Mouse (Mus musculus): Measurements from ENCODE around the gene Asphd1. TPM values are rescaled to one million over a fixed set of nuclear protein-coding genes. Genes with fewer than 3 reads are reported as not detected.

Asphd1 gene
- total RNA-seq, 2 experiments from 2014 or later, result not detected

DNA sequence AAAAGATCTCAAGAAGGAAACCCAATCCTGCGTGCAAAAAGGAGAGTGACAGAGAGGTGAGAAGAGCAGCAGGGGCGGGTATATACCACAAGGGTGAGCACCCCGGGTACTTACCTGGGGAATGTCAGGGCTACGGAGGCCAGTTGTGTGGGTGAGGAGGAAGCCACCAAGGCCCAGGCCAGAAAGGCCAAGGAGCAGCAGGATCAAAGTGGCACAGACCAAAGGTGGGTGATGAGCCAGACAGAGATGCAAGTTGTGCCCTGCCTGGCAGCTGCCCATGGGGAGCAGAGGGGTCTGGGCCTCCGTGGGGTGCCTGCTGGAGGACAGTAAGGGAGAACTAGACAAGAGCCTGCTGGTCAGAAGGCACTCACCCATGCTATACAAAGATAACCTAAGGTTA lies 52.5 kb downstream of the Asphd1 start:
- DNase-seq, result peak in 1 of 2 experiments; percentile 29

Other genes starting within 250 kb of the Asphd1 start
- gene Coro1a, start 241.8 kb downstream of the Asphd1 start, total RNA-seq (2021), result 10 to 100 TPM in 1 of 2 experiments, 1 to 10 TPM in 1; 9.3 to 28.6 TPM
- gene Mapk3, start 190.0 kb downstream of the Asphd1 start, total RNA-seq (2021), result 10 to 100 TPM; 37.2 to 46.7 TPM
- gene Gdpd3, start 183.2 kb downstream of the Asphd1 start, total RNA-seq (2021), result 1 to 10 TPM in 1 of 2 experiments, under 1 TPM in 1; 0.27 to 1.6 TPM
- gene Ypel3, start 172.6 kb downstream of the Asphd1 start, total RNA-seq (2021), result 10 to 100 TPM; 43.4 to 73.3 TPM
- gene Tbx6, start 168.1 kb downstream of the Asphd1 start, total RNA-seq (2021), result under 1 TPM; 0.27 to 0.64 TPM
- gene Ppp4c, start 157.1 kb downstream of the Asphd1 start, total RNA-seq (2021), result 10 to 100 TPM; 35.6 to 39.0 TPM
- 1 to 10 TPM; 8.4 to 8.6 TPM for gene Fam57b, start 151.9 kb downstream of the Asphd1 start, total RNA-seq (2021)
- not detected for gene 4930451I11Rik, start 117.9 kb downstream of the Asphd1 start, total RNA-seq (2021)
- not detected for gene Doc2a, start 102.2 kb downstream of the Asphd1 start, total RNA-seq (2021)
- 1 to 10 TPM; 5.0 to 6.4 TPM for gene Hirip3, start 87.6 kb downstream of the Asphd1 start, total RNA-seq (2021)
- 10 to 100 TPM; 17.2 to 19.1 TPM for gene Ino80e, start 87.2 kb downstream of the Asphd1 start, total RNA-seq (2021)
- gene Taok2, start 64.9 kb downstream of the Asphd1 start, total RNA-seq (2021), result 10 to 100 TPM; 35.6 to 38.4 TPM
- gene Tmem219, start 26.7 kb downstream of the Asphd1 start, total RNA-seq (2021), result 10 to 100 TPM; 10.4 to 10.6 TPM
- gene Kctd13, start 20.7 kb downstream of the Asphd1 start, total RNA-seq (2021), result 1 to 10 TPM; 7.4 to 7.5 TPM
- gene Sez6l2, start 981 bp upstream of the Asphd1 start, total RNA-seq (2021), result 1 to 10 TPM; 5.5 to 6.2 TPM
- gene Cdipt, start 26.3 kb upstream of the Asphd1 start, total RNA-seq (2021), result 10 to 100 TPM; 43.2 to 45.2 TPM
- under 1 TPM in 1 of 2 experiments, not detected in 1; 0.59 TPM for gene Cdiptos, start 26.5 kb upstream of the Asphd1 start, total RNA-seq (2021)
- 10 to 100 TPM; 59.9 to 68.7 TPM for gene Mvp, start 65.0 kb upstream of the Asphd1 start, total RNA-seq (2021)
- gene Pagr1b, start 66.9 kb upstream of the Asphd1 start, total RNA-seq (2021), result not detected
- gene Pagr1a, start 67.8 kb upstream of the Asphd1 start, total RNA-seq (2021), result 10 to 100 TPM in 1 of 2 experiments, 1 to 10 TPM in 1; 8.3 to 10.7 TPM
- 10 to 100 TPM; 24.6 to 27.3 TPM for gene Gm42742, start 71.5 kb upstream of the Asphd1 start, total RNA-seq (2021)
- under 1 TPM in 1 of 2 experiments, not detected in 1; 0.80 TPM for gene Prrt2, start 71.6 kb upstream of the Asphd1 start, total RNA-seq (2021)
- gene Maz, start 77.5 kb upstream of the Asphd1 start, total RNA-seq (2021), result 10 to 100 TPM; 55.3 to 57.3 TPM
- gene Kif22, start 92.9 kb upstream of the Asphd1 start, total RNA-seq (2021), result 1 to 10 TPM in 1 of 2 experiments, under 1 TPM in 1; 0.93 to 1.0 TPM
- not detected for gene Zg16, start 137.7 kb upstream of the Asphd1 start, total RNA-seq (2021)
- 1 to 10 TPM; 1.3 to 2.9 TPM for gene AI467606, start 141.8 kb upstream of the Asphd1 start, total RNA-seq (2021)
- under 1 TPM in 1 of 2 experiments, not detected in 1; 0.49 TPM for gene Qprt, start 172.6 kb upstream of the Asphd1 start, total RNA-seq (2021)
- 1 to 10 TPM in 1 of 2 experiments, under 1 TPM in 1; 0.55 to 2.6 TPM for gene Spn, start 188.2 kb upstream of the Asphd1 start, total RNA-seq (2021)
- 10 to 100 TPM; 35.1 to 36.9 TPM for gene Cd2bp2, start 246.5 kb upstream of the Asphd1 start, total RNA-seq (2021)

All from heart, adult 18-20 months (tissue).